Mouse (Mus musculus) forelimb bud, embryonic 11.5 days (tissue): ENCODE results near the gene Ifit1bl1.

ENCODE experiments used
- DNase-seq: peaks from one replicate; pipeline ENCODE4 v3.0.0-alpha.2; 2012; ENCODE audit warnings: low read depth, low spot score

The Ifit1bl1 gene

DNA sequence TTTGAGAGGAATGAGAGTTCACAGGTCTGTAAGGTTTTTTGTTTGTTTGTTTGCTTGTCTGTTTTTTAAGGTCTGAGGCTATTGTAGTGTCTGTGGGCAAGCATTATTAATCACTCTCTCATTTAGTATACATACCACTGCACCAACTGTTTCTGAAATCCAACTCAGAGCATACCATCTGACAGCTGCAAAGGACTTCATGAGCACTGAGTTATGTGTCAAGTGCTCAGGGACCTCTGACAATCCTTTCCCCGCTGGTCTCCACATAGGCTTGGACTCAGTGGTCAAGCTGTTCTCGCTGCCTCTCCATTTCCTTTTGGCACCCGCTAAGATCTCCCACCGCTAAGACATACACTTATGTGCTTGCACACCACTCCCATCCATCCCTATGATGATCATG lies 55.5 kb downstream of the Ifit1bl1 start:
- DNase-seq: no peak
